Mouse (Mus musculus): ENCODE results near the gene Utf1.

DNA sequence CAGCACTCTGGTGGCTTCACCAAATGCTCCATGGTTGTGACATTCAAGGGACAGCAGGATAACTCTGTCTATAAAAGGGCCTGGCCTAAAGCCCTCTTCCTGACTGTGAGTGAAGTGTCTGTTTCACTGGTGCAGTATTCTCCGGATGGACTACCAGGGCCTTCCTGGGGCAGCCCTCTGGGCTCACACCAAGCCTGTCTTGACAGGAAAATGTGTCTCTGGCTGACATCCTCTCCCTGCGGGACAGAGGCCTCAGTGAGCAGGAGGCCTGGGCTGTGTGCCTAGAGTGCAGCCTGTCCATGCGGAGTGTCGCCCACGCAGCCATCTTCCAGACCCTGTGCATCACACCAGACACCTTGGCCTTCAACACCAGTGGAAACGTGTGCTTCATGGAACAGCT lies 42.7 kb upstream of the Utf1 start:
- TF ChIP-seq ZNF384 (IDR thresholded peaks at IDR 0.05; ENCODE audit: low read depth, low read length) (no peak), ZC3H11A (IDR thresholded peaks at IDR 0.05; ENCODE audit: borderline replicate concordance, low read depth, low read length) (no peak), CHD2 (IDR thresholded peaks at IDR 0.05; ENCODE audit: low read depth, low read length) (no peak), MAFK (IDR thresholded peaks at IDR 0.05; ENCODE audit: insufficient read depth, low read depth, low read length) (no peak)
